ENCODE assay signal across 12 mouse cellular contexts in genomic region chr1:39410085-39410821, GRCm38 (mm10). TPM values are rescaled to one million over a fixed set of nuclear protein-coding genes. Genes with fewer than 3 reads are reported as not detected.
DNase-seq lines count a peak whose midpoint lies in the region; ATAC-seq and TF ChIP-seq lines count a peak whose summit lies in the region.
"Had no signal": no experiment of that assay in that cellular context is flagged by ENCODE, and none has a peak within 500 bp of the region (broad histone marks: within the 10 kb centered on the region; RNA-seq: fewer than 3 reads in every experiment).

No protein-coding gene starts in this region.

- DNase-seq in limb, embryonic 14.5 days (ENCODE audit: low spot score), result peak; percentile 12
- no peak for DNase-seq in limb, embryonic 10.5 days (ENCODE audit: low spot score)
- peak; percentile 53 for DNase-seq in kidney, postnatal 14 days
- DNase-seq in thymus, postnatal 36 days, result no peak
- DNase-seq in retina, postnatal 1 day, result no peak
- DNase-seq: gastrocnemius, postnatal 25 days; thymus, postnatal 4 days had no signal

- no peaks in the 10 kb centered on the region for H3K4me1 ChIP-seq in limb, embryonic 14.5 days (ENCODE audit: control insufficient read depth, insufficient read depth, low read length)
- peaks cover 2% of the 10 kb centered on the region; the same call in 1 of the 2 replicates for H3K4me1 ChIP-seq in limb, embryonic 10.5 days
- no peaks in the 10 kb centered on the region for H3K4me1 ChIP-seq in intestine, postnatal 0 days (replicated peaks; ENCODE audit: control insufficient read depth, insufficient read depth, low read length)
- peaks cover 8% of the 10 kb centered on the region; the same call in 1 of the 2 replicates for H3K4me1 ChIP-seq in stomach, embryonic 16.5 days (ENCODE audit: control insufficient read depth, insufficient read depth, low read length)
- H3K4me1 ChIP-seq: limb, embryonic 15.5 days had no signal

- ATAC-seq in limb, embryonic 14.5 days (ENCODE audit: low FRiP score, low read depth), result no peak
- peak; percentile 74 for ATAC-seq in intestine, postnatal 0 days
- peak; percentile 48; the same call in 1 of the 2 replicates for ATAC-seq in stomach, embryonic 16.5 days (ENCODE audit: insufficient read depth, low FRiP score)

- 69% methylated on average over 19 of the region's 19 CpGs for WGBS in limb, embryonic 14.5 days
- 88% methylated on average over 19 of the region's 19 CpGs for WGBS in limb, embryonic 10.5 days
- WGBS in intestine, postnatal 0 days, result 68% methylated on average over 19 of the region's 19 CpGs
- 66% methylated on average over 19 of the region's 19 CpGs for WGBS in stomach, embryonic 16.5 days

- no peak overlapping the region for H3K4me2 ChIP-seq in limb, embryonic 14.5 days (replicated peaks; ENCODE audit: low read depth, low read length, severe bottlenecking)
- no peak overlapping the region for H3K4me2 ChIP-seq in intestine, postnatal 0 days (replicated peaks; ENCODE audit: low read depth)
- no peak overlapping the region for H3K4me2 ChIP-seq in stomach, embryonic 16.5 days (ENCODE audit: low read depth, low read length)
- H3K4me2 ChIP-seq: hindbrain, embryonic 12.5 days; limb, embryonic 15.5 days had no signal

- no peak overlapping the region for H3K27ac ChIP-seq in limb, embryonic 14.5 days (replicated peaks; ENCODE audit: low read depth, low read length)
- H3K27ac ChIP-seq in limb, embryonic 10.5 days, result no peak overlapping the region
- no peak overlapping the region for H3K27ac ChIP-seq in intestine, postnatal 0 days (ENCODE audit: low read depth, low read length)
- peak overlapping the region; percentile 34; the same call in 1 of the 2 replicates for H3K27ac ChIP-seq in stomach, embryonic 16.5 days (ENCODE audit: low read length)
- H3K27ac ChIP-seq: hindbrain, embryonic 12.5 days; limb, embryonic 15.5 days had no signal

- no peak for TF ChIP-seq CTCF in intestine, postnatal 0 days (IDR thresholded peaks at IDR 0.05; ENCODE audit: low read depth)

- no peaks in the 10 kb centered on the region for H3K27me3 ChIP-seq in limb, embryonic 14.5 days (ENCODE audit: control insufficient read depth, insufficient read depth, low read length)
- no peaks in the 10 kb centered on the region for H3K27me3 ChIP-seq in limb, embryonic 10.5 days (ENCODE audit: low read depth, poor library complexity, severe bottlenecking)
- H3K27me3 ChIP-seq in intestine, postnatal 0 days (replicated peaks; ENCODE audit: control insufficient read depth, insufficient read depth, low read length), result no peaks in the 10 kb centered on the region
- H3K27me3 ChIP-seq in stomach, embryonic 16.5 days (ENCODE audit: control insufficient read depth, insufficient read depth, low read length), result no peaks in the 10 kb centered on the region
- H3K27me3 ChIP-seq: hindbrain, embryonic 12.5 days; limb, embryonic 15.5 days had no signal

- H3K9me3 ChIP-seq in limb, embryonic 14.5 days (ENCODE audit: control insufficient read depth, low read length), result no peaks in the 10 kb centered on the region
- H3K9me3 ChIP-seq in limb, embryonic 10.5 days (replicated peaks), result no peaks in the 10 kb centered on the region
- no peaks in the 10 kb centered on the region for H3K9me3 ChIP-seq in intestine, postnatal 0 days (ENCODE audit: control insufficient read depth)
- no peaks in the 10 kb centered on the region for H3K9me3 ChIP-seq in stomach, embryonic 16.5 days (replicated peaks; ENCODE audit: control insufficient read depth, low read length)
- H3K9me3 ChIP-seq: limb, embryonic 15.5 days had no signal

- no peak for TF ChIP-seq POLR2A in limb, embryonic 14.5 days (IDR thresholded peaks at IDR 0.05; ENCODE audit: borderline replicate concordance, extremely low read depth, insufficient read depth, insufficient read length)

- H3K4me3 ChIP-seq in limb, embryonic 14.5 days (replicated peaks; ENCODE audit: low read length), result no peak overlapping the region
- H3K4me3 ChIP-seq in limb, embryonic 10.5 days, result no peak overlapping the region
- no peak overlapping the region for H3K4me3 ChIP-seq in intestine, postnatal 0 days (ENCODE audit: low read depth, low read length)
- no peak overlapping the region for H3K4me3 ChIP-seq in stomach, embryonic 16.5 days (replicated peaks; ENCODE audit: low read length)
- H3K4me3 ChIP-seq: hindbrain, embryonic 12.5 days; limb, embryonic 15.5 days; megakaryocyte, embryonic 14.5 days had no signal

- H3K36me3 ChIP-seq in limb, embryonic 14.5 days (ENCODE audit: control insufficient read depth, insufficient read depth, low read length), result no peaks in the 10 kb centered on the region
- H3K36me3 ChIP-seq in limb, embryonic 10.5 days, result no peaks in the 10 kb centered on the region
- 0 out of 2 replicates have a peak, but pooled peaks cover under 1% of the 10 kb centered on the region for H3K36me3 ChIP-seq in intestine, postnatal 0 days (ENCODE audit: control insufficient read depth, insufficient read depth)
- H3K36me3 ChIP-seq in stomach, embryonic 16.5 days (ENCODE audit: control insufficient read depth, insufficient read depth, low read length), result no peaks in the 10 kb centered on the region
- H3K36me3 ChIP-seq: hindbrain, embryonic 12.5 days; limb, embryonic 15.5 days had no signal

- no peak overlapping the region for H3K9ac ChIP-seq in limb, embryonic 14.5 days (ENCODE audit: low read depth, low read length, severe bottlenecking)
- no peak overlapping the region for H3K9ac ChIP-seq in intestine, postnatal 0 days (ENCODE audit: low read depth, low read length)
- no peak overlapping the region for H3K9ac ChIP-seq in stomach, embryonic 16.5 days (ENCODE audit: low read length)
- H3K9ac ChIP-seq: hindbrain, embryonic 12.5 days; limb, embryonic 15.5 days had no signal

RNA-seq across cellular contexts. Expression of gene Rpl31, which starts 42.6 kb away (rescaled TPM):
- polyA plus RNA-seq in limb, embryonic 14.5 days (2012; rRNA removed), result 1,032 and 2,613 TPM in 2 replicates
- 734 and 802 TPM in 2 replicates for polyA plus RNA-seq in limb, embryonic 14.5 days (2014; fragmentation: Nextera tagmentation; extraction: Ambion mirVana)
- polyA plus RNA-seq in limb, embryonic 10.5 days (2016; fragmentation: Nextera tagmentation; extraction: Ambion mirVana), result 467 and 570 TPM in 2 replicates
- 434 and 438 TPM in 2 replicates for polyA plus RNA-seq in intestine, postnatal 0 days (2015; fragmentation: Nextera tagmentation; extraction: Ambion mirVana)
- polyA plus RNA-seq in stomach, embryonic 16.5 days (2015; fragmentation: Nextera tagmentation; extraction: Ambion mirVana), result 379 and 502 TPM in 2 replicates

Comparison
In these comparisons a context has a peak if more than half of its experiments do, and no peak if none do; other contexts are left out.
1. DNase-seq: peak in limb, embryonic 14.5 days (single experiment) and kidney, postnatal 14 days (single experiment); none in limb, embryonic 10.5 days (single experiment), thymus, postnatal 36 days (0 of 2) and retina, postnatal 1 day (single experiment).